Mouse (Mus musculus): Measurements from ENCODE around the gene Irgq.

DNA sequence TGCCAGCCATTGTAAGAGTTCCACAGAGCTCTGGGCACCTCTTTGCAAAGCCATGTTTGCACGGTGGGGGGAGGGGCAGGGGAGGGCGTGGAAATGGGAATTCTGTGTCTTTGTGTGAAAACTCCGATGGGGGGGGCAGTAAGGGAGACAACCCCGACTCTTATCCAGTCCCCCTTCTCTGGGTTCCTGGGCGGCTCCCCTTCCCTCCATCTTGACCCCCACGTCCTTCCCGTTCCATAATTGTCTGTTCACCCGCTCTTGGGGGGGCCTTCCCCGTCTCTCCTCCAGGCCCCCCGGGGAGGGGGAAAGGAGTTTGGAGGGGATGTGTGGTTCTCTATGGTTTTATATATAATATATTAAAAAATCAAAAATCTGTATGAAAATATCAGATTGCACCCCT lies 26.5 kb upstream of the Irgq start:
- TF ChIP-seq POLR2A (IDR thresholded peaks at IDR 0.05; ENCODE audit: insufficient read depth, low read depth, low read length) = no peak
- no peak for TF ChIP-seq CTCF (IDR thresholded peaks at IDR 0.05; ENCODE audit: insufficient read depth, low read depth, low read length)
